Mouse (Mus musculus) liver, embryonic 13.5 days (tissue): ENCODE data around the gene Ly6g6d. TPM values are rescaled to one million over a fixed set of nuclear protein-coding genes. Genes with fewer than 3 reads are reported as not detected.
"Not testable (repeated sequence)": the region's sequence is repeated elsewhere in the genome, so short reads cannot be mapped to it uniquely, and the experiment has no call there.

Source experiments
- ATAC-seq: fragments of 200-750 bp; cut with Nextera tagmentation; 2 replicates; pipeline ENCODE4 v1.8.0; 2017; ENCODE audit warnings: low read depth, mild to moderate bottlenecking, moderate number of reproducible peaks, moderate library complexity
- DNase-seq: peaks from one replicate; pipeline ENCODE4 v3.0.0; 2022
- H3K27ac ChIP-seq: fragments of 300-500 bp; sonication (generic); 2 replicates; pipeline ENCODE4 v1.5.1; 2015; ENCODE audit warnings: moderate library complexity, mild to moderate bottlenecking, inconsistent platforms
- H3K27me3 ChIP-seq: fragments of 300-500 bp; sonication (generic); 2 replicates; pipeline ENCODE4 v1.6.1; 2015; ENCODE audit warnings: mild to moderate bottlenecking, inconsistent platforms
- H3K36me3 ChIP-seq: fragments of 300-500 bp; sonication (generic); 2 replicates; pipeline ENCODE4 v1.6.1; 2015; ENCODE audit warnings: mild to moderate bottlenecking, inconsistent platforms
- H3K4me1 ChIP-seq: fragments of 300-500 bp; sonication (generic); replicated peaks from 2 replicates; pipeline ENCODE4 v1.6.1; 2015; ENCODE audit warnings: inconsistent platforms
- H3K4me2 ChIP-seq: fragments of 300-500 bp; sonication (generic); 2 replicates; pipeline ENCODE4 v1.6.1; 2015; ENCODE audit warnings: inconsistent platforms, mild to moderate bottlenecking, moderate library complexity
- H3K4me3 ChIP-seq: fragments of 300-500 bp; sonication (generic); replicated peaks from 2 replicates; pipeline ENCODE4 v1.5.1; 2015; ENCODE audit warnings: mild to moderate bottlenecking, inconsistent platforms
- H3K9ac ChIP-seq: fragments of 300-500 bp; sonication (generic); 2 replicates; pipeline ENCODE4 v1.6.1; 2015; ENCODE audit warnings: mild to moderate bottlenecking, inconsistent platforms
- H3K9me3 ChIP-seq: fragments of 300-500 bp; sonication (generic); replicated peaks from 2 replicates; pipeline ENCODE4 v1.6.1; 2016; ENCODE audit warnings: inconsistent platforms
- WGBS: fragments of 180-500 bp; shearing (Covaris S2); methylation state at CpG from one replicate; pipeline ENCODE4 v1.1.7; 2015; ENCODE audit not compliant: insufficient replicate concordance; 5-methylcytosine and 5-hydroxymethylcytosine counted together
- polyA plus RNA-seq: library from polyadenylated mRNA; unstranded; fragments of >200 nt; fragmentation: Nextera tagmentation; extraction: Ambion mirVana; gene quantifications from 2 replicates; pipeline ENCODE4 v1.2.1, GENCODE M21; 2015

Ly6g6d gene
- polyA plus RNA-seq, result 0.35 and 0.47 TPM in 2 replicates

GRCm38 (mm10) chr17:35077786-35078233 lies at the start of gene Ly6g6d:
Gene Ly6g6d, minus strand, starts transcription at chr17:35078065.
- Histone ChIP-seq H3K27ac (no peak within 1 kb of the TSS), H3K4me3 (no peak within 1 kb of the TSS; the same call in 1 of the 2 replicates), H3K9me3 (no peaks in the 10 kb centered on the region), H3K36me3 (no peaks in the 10 kb centered on the region), H3K4me1 (peaks cover 56% of the 10 kb centered on the region), H3K9ac (0 out of 2 replicates have a peak within 1 kb of the TSS, but pooled peaks have one; percentile 28), H3K4me2 (peak within 1 kb of the TSS; percentile 32), H3K27me3 (peaks cover 29% of the 10 kb centered on the region)
- DNase-seq (no peak), ATAC-seq (no peak)
- 13% methylated on average over 14 of the region's 14 CpGs for WGBS

- WGBS, result 44% methylated on average over 13 of the region's 13 CpGs
- H3K36me3 ChIP-seq, result peaks cover 41% of the 10 kb centered on the region
- peaks cover 72% of the 10 kb centered on the region for H3K4me1 ChIP-seq
- ATAC-seq (no peak), DNase-seq (no peak)
- peak overlapping the region; percentile 91 for H3K4me2 ChIP-seq
- no peaks in the 10 kb centered on the region for H3K9me3 ChIP-seq
- peak overlapping the region; percentile 91 for H3K27ac ChIP-seq
- no peaks in the 10 kb centered on the region for H3K27me3 ChIP-seq
- peak overlapping the region; percentile 84 for H3K9ac ChIP-seq
- H3K4me3 ChIP-seq, result peak overlapping the region; percentile 70
These were observed 49.2 kb upstream of the Ly6g6d start for GRCm38 (mm10) chr17:35127017-35127416.

GRCm38 (mm10) chr17:35126206-35126611 lies 48.3 kb upstream of the Ly6g6d start, which contains the start of gene D17H6S53E:
Gene D17H6S53E, plus strand, starts transcription at chr17:35126373.
- under 1% methylated on average over 36 of the region's 36 CpGs for WGBS
- Histone ChIP-seq H3K36me3 (peaks cover 41% of the 10 kb centered on the region), H3K27me3 (no peaks in the 10 kb centered on the region), H3K4me3 (peak within 1 kb of the TSS; percentile 70), H3K9ac (peak within 1 kb of the TSS; percentile 84), H3K4me1 (peaks cover 73% of the 10 kb centered on the region), H3K27ac (peak within 1 kb of the TSS; percentile 91), H3K4me2 (peak within 1 kb of the TSS; percentile 91), H3K9me3 (no peaks in the 10 kb centered on the region)
- peak; percentile 80 for ATAC-seq
- peak; percentile 75 for DNase-seq

GRCm38 (mm10) chr17:35125578-35125977 lies 47.7 kb upstream of the Ly6g6d start:
- ATAC-seq (no peak), DNase-seq (no peak)
- Histone ChIP-seq H3K4me1 (peaks cover 67% of the 10 kb centered on the region), H3K36me3 (peaks cover 40% of the 10 kb centered on the region), H3K9ac (peak overlapping the region; percentile 84), H3K4me2 (peak overlapping the region; percentile 91), H3K27ac (peak overlapping the region; percentile 91), H3K4me3 (peak overlapping the region; percentile 70), H3K9me3 (no peaks in the 10 kb centered on the region), H3K27me3 (no peaks in the 10 kb centered on the region)
- WGBS, result 31% methylated on average over 6 of the region's 6 CpGs

- H3K27ac ChIP-seq, result peak overlapping the region; percentile 91
- peaks cover 35% of the 10 kb centered on the region for H3K36me3 ChIP-seq
- ATAC-seq (no peak), DNase-seq (no peak)
- peak overlapping the region; percentile 91 for H3K4me2 ChIP-seq
- H3K27me3 ChIP-seq, result no peaks in the 10 kb centered on the region
- H3K9ac ChIP-seq, result peak overlapping the region; percentile 84
- 74% methylated on average over 1 of the region's 1 CpGs for WGBS
- no peak overlapping the region; the same call in 1 of the 2 replicates for H3K4me3 ChIP-seq
- H3K4me1 ChIP-seq, result peaks cover 68% of the 10 kb centered on the region
- H3K9me3 ChIP-seq, result no peaks in the 10 kb centered on the region
These were observed 47.2 kb upstream of the Ly6g6d start for GRCm38 (mm10) chr17:35125081-35125480.

- not testable (repeated sequence) for H3K27ac ChIP-seq, H3K9ac ChIP-seq
These were observed 46.5 kb upstream of the Ly6g6d start for GRCm38 (mm10) chr17:35124261-35124896.

GRCm38 (mm10) chr17:35123287-35123686 lies 45.4 kb upstream of the Ly6g6d start:
- not testable (repeated sequence) for H3K27me3 ChIP-seq, H3K9ac ChIP-seq, H3K9me3 ChIP-seq, DNase-seq, ATAC-seq, H3K27ac ChIP-seq, H3K4me2 ChIP-seq, H3K4me3 ChIP-seq
- 88% methylated on average over 9 of the region's 9 CpGs for WGBS
- peaks cover 68% of the 10 kb centered on the region for H3K4me1 ChIP-seq
- peaks cover 39% of the 10 kb centered on the region for H3K36me3 ChIP-seq

More at GRCm38 (mm10) chr17:35124261-35124896, 46.5 kb upstream of the Ly6g6d start:
- WGBS, result 84% methylated on average over 12 of the region's 12 CpGs
- not testable (repeated sequence) for H3K9me3 ChIP-seq, H3K4me3 ChIP-seq, ATAC-seq, DNase-seq, H3K27me3 ChIP-seq, H3K4me2 ChIP-seq
- peaks cover 31% of the 10 kb centered on the region for H3K36me3 ChIP-seq
- H3K4me1 ChIP-seq, result peaks cover 68% of the 10 kb centered on the region

GRCm38 (mm10) chr17:35121871-35122303 lies 44.0 kb upstream of the Ly6g6d start, which contains the start of gene Csnk2b:
Gene Csnk2b, minus strand, starts transcription at chr17:35122053.
- ATAC-seq (no peak; the same call in 1 of the 2 replicates), DNase-seq (peak; percentile 38)
- H3K27ac ChIP-seq, result peak within 1 kb of the TSS; percentile 93
- WGBS, result under 1% methylated on average over 19 of the region's 19 CpGs
- peak within 1 kb of the TSS; percentile 97 for H3K4me2 ChIP-seq
- H3K4me1 ChIP-seq, result peaks cover 57% of the 10 kb centered on the region
- H3K9me3 ChIP-seq, result no peaks in the 10 kb centered on the region
- H3K36me3 ChIP-seq, result peaks cover 47% of the 10 kb centered on the region
- no peaks in the 10 kb centered on the region for H3K27me3 ChIP-seq
- H3K4me3 ChIP-seq, result peak within 1 kb of the TSS; percentile 96
- H3K9ac ChIP-seq, result peak within 1 kb of the TSS; percentile 97

GRCm38 (mm10) chr17:35121143-35121799 lies 43.4 kb upstream of the Ly6g6d start, which contains the start of gene Gpank1:
Gene Gpank1, plus strand, starts transcription at chr17:35121455.
- WGBS, result under 1% methylated on average over 50 of the region's 50 CpGs

GRCm38 (mm10) chr17:35120745-35121142 lies 42.9 kb upstream of the Ly6g6d start:
- Histone ChIP-seq H3K4me2 (peak overlapping the region; percentile 97), H3K4me3 (peak overlapping the region; percentile 96), H3K36me3 (peaks cover 57% of the 10 kb centered on the region), H3K9me3 (no peaks in the 10 kb centered on the region), H3K9ac (peak overlapping the region; percentile 97), H3K4me1 (peaks cover 49% of the 10 kb centered on the region), H3K27me3 (no peaks in the 10 kb centered on the region), H3K27ac (peak overlapping the region; percentile 84)
- DNase-seq, result no peak
- peak; percentile 3; the same call in 1 of the 2 replicates for ATAC-seq
- under 1% methylated on average over 33 of the region's 33 CpGs for WGBS

More at GRCm38 (mm10) chr17:35121143-35121799, 43.4 kb upstream of the Ly6g6d start, which contains the start of gene Gpank1:
- Histone ChIP-seq H3K4me1 (peaks cover 51% of the 10 kb centered on the region), H3K27ac (peak within 1 kb of the TSS; percentile 93), H3K9me3 (no peaks in the 10 kb centered on the region), H3K4me3 (peak within 1 kb of the TSS; percentile 96), H3K4me2 (peak within 1 kb of the TSS; percentile 97), H3K27me3 (no peaks in the 10 kb centered on the region), H3K36me3 (peaks cover 52% of the 10 kb centered on the region), H3K9ac (peak within 1 kb of the TSS; percentile 97)
- peak; percentile 94 for ATAC-seq
- DNase-seq, result peak; percentile 96
